Mouse (Mus musculus): Measurements from ENCODE around the gene 1700001C19Rik. TPM values are rescaled to one million over a fixed set of nuclear protein-coding genes. Genes with fewer than 3 reads are reported as not detected.

1700001C19Rik gene
- polyA plus RNA-seq, 1 experiment from 2014 or later, result 0.64 TPM

- Histone ChIP-seq H3K4me3 (no peak overlapping the region), H3K4me2 (replicated peaks) (no peak overlapping the region)
Measured at GRCm38 (mm10) chr17:47444113-47444512, 6.9 kb upstream of the 1700001C19Rik start.

GRCm38 (mm10) chr17:47442271-47442670 lies 5.1 kb upstream of the 1700001C19Rik start:
- Histone ChIP-seq H3K4me3 (no peak overlapping the region), H3K4me1 (peaks cover 4% of the 10 kb centered on the region; the same call in 1 of the 2 replicates), H3K4me2 (replicated peaks) (no peak overlapping the region), H3K27ac (replicated peaks) (no peak overlapping the region), H3K9ac (replicated peaks) (no peak overlapping the region), H3K36me3 (no peaks in the 10 kb centered on the region), H3K27me3 (peaks cover 23% of the 10 kb centered on the region), H3K9me3 (no peaks in the 10 kb centered on the region)
- ATAC-seq (replicated peaks), result no peak
- WGBS, result 77% methylated on average over 3 of the region's 3 CpGs

More at GRCm38 (mm10) chr17:47444113-47444512, 6.9 kb upstream of the 1700001C19Rik start:
- no peak for ATAC-seq (replicated peaks)
- Histone ChIP-seq H3K9me3 (no peaks in the 10 kb centered on the region), H3K4me1 (peaks cover 4% of the 10 kb centered on the region; the same call in 1 of the 2 replicates), H3K36me3 (no peaks in the 10 kb centered on the region), H3K9ac (replicated peaks) (no peak overlapping the region), H3K27ac (replicated peaks) (no peak overlapping the region), H3K27me3 (peaks cover 4% of the 10 kb centered on the region; the same call in 1 of the 2 replicates)
- 78% methylated on average over 6 of the region's 6 CpGs for WGBS

GRCm38 (mm10) chr17:47441296-47442051 lies 4.3 kb upstream of the 1700001C19Rik start:
- ATAC-seq (replicated peaks), result no peak
- 51% methylated on average over 19 of the region's 19 CpGs for WGBS

GRCm38 (mm10) chr17:47440359-47440890 lies 3.2 kb upstream of the 1700001C19Rik start:
- Histone ChIP-seq H3K4me3 (no peak overlapping the region), H3K4me1 (peaks cover 15% of the 10 kb centered on the region), H3K27me3 (peaks cover 39% of the 10 kb centered on the region), H3K36me3 (no peaks in the 10 kb centered on the region), H3K4me2 (replicated peaks) (no peak overlapping the region), H3K27ac (replicated peaks) (no peak overlapping the region), H3K9ac (replicated peaks) (no peak overlapping the region), H3K9me3 (no peaks in the 10 kb centered on the region)
- ATAC-seq (replicated peaks), result 0 out of 2 replicates have a peak, but pooled peaks have one; percentile 13
- 7% methylated on average over 9 of the region's 9 CpGs for WGBS

More at GRCm38 (mm10) chr17:47441296-47442051, 4.3 kb upstream of the 1700001C19Rik start:
- no peak overlapping the region for H3K27ac ChIP-seq (replicated peaks)
- H3K4me2 ChIP-seq (replicated peaks), result no peak overlapping the region
- peaks cover 11% of the 10 kb centered on the region for H3K4me1 ChIP-seq
- H3K36me3 ChIP-seq, result no peaks in the 10 kb centered on the region
- H3K9me3 ChIP-seq, result no peaks in the 10 kb centered on the region
- no peak overlapping the region for H3K9ac ChIP-seq (replicated peaks)
- no peak overlapping the region for H3K4me3 ChIP-seq
- peaks cover 31% of the 10 kb centered on the region for H3K27me3 ChIP-seq

- H3K9ac ChIP-seq (replicated peaks), result no peak overlapping the region
- no peak for ATAC-seq (replicated peaks)
- H3K36me3 ChIP-seq, result no peaks in the 10 kb centered on the region
- no peaks in the 10 kb centered on the region for H3K9me3 ChIP-seq
- peaks cover 15% of the 10 kb centered on the region for H3K4me1 ChIP-seq
- H3K27ac ChIP-seq (replicated peaks), result no peak overlapping the region
- no peak overlapping the region for H3K4me3 ChIP-seq
- no peak overlapping the region for H3K4me2 ChIP-seq (replicated peaks)
- peaks cover 43% of the 10 kb centered on the region for H3K27me3 ChIP-seq
- 47% methylated on average over 9 of the region's 9 CpGs for WGBS
Measured at GRCm38 (mm10) chr17:47439396-47440028, 2.3 kb upstream of the 1700001C19Rik start.

GRCm38 (mm10) chr17:47438611-47439010 lies 1.4 kb upstream of the 1700001C19Rik start:
- Histone ChIP-seq H3K27ac (replicated peaks) (no peak overlapping the region), H3K36me3 (no peaks in the 10 kb centered on the region), H3K27me3 (peaks cover 43% of the 10 kb centered on the region), H3K4me1 (peaks cover 15% of the 10 kb centered on the region), H3K9ac (replicated peaks) (no peak overlapping the region), H3K4me2 (replicated peaks) (no peak overlapping the region), H3K4me3 (no peak overlapping the region), H3K9me3 (no peaks in the 10 kb centered on the region)
- WGBS, result 61% methylated on average over 6 of the region's 6 CpGs
- no peak for ATAC-seq (replicated peaks)

GRCm38 (mm10) chr17:47436156-47436906 lies 845 bp downstream of the 1700001C19Rik start, which contains the start of gene AI661453:
Gene AI661453, plus strand, starts transcription at chr17:47436615.
- Histone ChIP-seq H3K27ac (replicated peaks) (no peak within 1 kb of the TSS), H3K4me2 (replicated peaks) (peak within 1 kb of the TSS; percentile 60), H3K36me3 (no peaks in the 10 kb centered on the region), H3K9ac (replicated peaks) (no peak within 1 kb of the TSS; the same call in 1 of the 2 replicates), H3K27me3 (peaks cover 43% of the 10 kb centered on the region), H3K9me3 (no peaks in the 10 kb centered on the region), H3K4me3 (peak within 1 kb of the TSS; percentile 36), H3K4me1 (peaks cover 15% of the 10 kb centered on the region)
- ATAC-seq (replicated peaks), result 0 out of 2 replicates have a peak, but pooled peaks have one; percentile 23
- WGBS, result 2% methylated on average over 45 of the region's 45 CpGs

- H3K4me2 ChIP-seq (replicated peaks), result no peak overlapping the region
- H3K4me1 ChIP-seq, result 0 out of 2 replicates have a peak, but pooled peaks cover 2% of the 10 kb centered on the region
- no peaks in the 10 kb centered on the region for H3K9me3 ChIP-seq
- no peak overlapping the region for H3K9ac ChIP-seq (replicated peaks)
- H3K4me3 ChIP-seq, result no peak overlapping the region
- 74% methylated on average over 5 of the region's 5 CpGs for WGBS
- peaks cover 6% of the 10 kb centered on the region; the same call in 1 of the 2 replicates for H3K27me3 ChIP-seq
- H3K36me3 ChIP-seq, result no peaks in the 10 kb centered on the region
- no peak overlapping the region for H3K27ac ChIP-seq (replicated peaks)
- ATAC-seq (replicated peaks), result no peak
Measured at GRCm38 (mm10) chr17:47430815-47431214, 6.4 kb downstream of the 1700001C19Rik start.

GRCm38 (mm10) chr17:47428831-47429304 lies 8.3 kb downstream of the 1700001C19Rik start:
- Histone ChIP-seq H3K4me1 (0 out of 2 replicates have a peak, but pooled peaks cover 2% of the 10 kb centered on the region), H3K9me3 (no peaks in the 10 kb centered on the region), H3K27ac (replicated peaks) (no peak overlapping the region), H3K4me2 (replicated peaks) (no peak overlapping the region), H3K36me3 (no peaks in the 10 kb centered on the region), H3K27me3 (no peaks in the 10 kb centered on the region), H3K4me3 (no peak overlapping the region), H3K9ac (replicated peaks) (no peak overlapping the region)
- peak; percentile 41; the same call in 1 of the 2 replicates for ATAC-seq (replicated peaks)
- 6% methylated on average over 8 of the region's 8 CpGs for WGBS

- no peaks in the 10 kb centered on the region for H3K9me3 ChIP-seq
- no peak overlapping the region for H3K27ac ChIP-seq (replicated peaks)
- no peaks in the 10 kb centered on the region for H3K36me3 ChIP-seq
- 71% methylated on average over 6 of the region's 6 CpGs for WGBS
- no peak overlapping the region for H3K9ac ChIP-seq (replicated peaks)
- H3K4me1 ChIP-seq, result 0 out of 2 replicates have a peak, but pooled peaks cover 2% of the 10 kb centered on the region
- no peak overlapping the region for H3K4me3 ChIP-seq
- no peaks in the 10 kb centered on the region for H3K27me3 ChIP-seq
- ATAC-seq (replicated peaks), result no peak
- no peak overlapping the region for H3K4me2 ChIP-seq (replicated peaks)
Measured at GRCm38 (mm10) chr17:47427316-47427715, 9.9 kb downstream of the 1700001C19Rik start.

- H3K4me3 ChIP-seq, result no peak overlapping the region
- 72% methylated on average over 6 of the region's 6 CpGs for WGBS
Measured at GRCm38 (mm10) chr17:47424186-47424585, 13.0 kb downstream of the 1700001C19Rik start.

More at GRCm38 (mm10) chr17:47424186-47424585, 13.0 kb downstream of the 1700001C19Rik start:
- Histone ChIP-seq H3K9ac (replicated peaks) (no peak overlapping the region), H3K9me3 (no peaks in the 10 kb centered on the region), H3K27me3 (no peaks in the 10 kb centered on the region), H3K27ac (replicated peaks) (no peak overlapping the region), H3K4me1 (0 out of 2 replicates have a peak, but pooled peaks cover 2% of the 10 kb centered on the region), H3K4me2 (replicated peaks) (no peak overlapping the region), H3K36me3 (no peaks in the 10 kb centered on the region)
- ATAC-seq (replicated peaks), result no peak
